Mouse (Mus musculus): ENCODE results near the gene Vars. TPM values are rescaled to one million over a fixed set of nuclear protein-coding genes. Genes with fewer than 3 reads are reported as not detected.

The Vars gene
- total RNA-seq, 2 experiments from 2014 or later, result 24.5 to 26.0 TPM

GRCm38 (mm10) chr17:35045807-35046680 is 45.3 kb downstream of the Vars start:
- intact Hi-C loops (cut with DNase I), result loop anchor here (2.0 kb wide), 1 partner anchor 23 kb away; no protein-coding TSS in a partner anchor
- DNase-seq, result no peak

GRCm38 (mm10) chr17:35046681-35047455 is 46.1 kb downstream of the Vars start, which contains the start of gene Msh5:
TSS of gene Msh5 (minus strand) at chr17:35046745.
- intact Hi-C loops (cut with DNase I), result no loop called here
- peak; percentile 97 for DNase-seq

- DNase-seq, result no peak
- intact Hi-C loops (cut with DNase I), result no loop called here
Observed at GRCm38 (mm10) chr17:35047688-35048087, 46.9 kb downstream of the Vars start.

- peak in 1 of 2 experiments; percentile 45 for DNase-seq
- intact Hi-C loops (cut with DNase I), result no loop called here
Observed at GRCm38 (mm10) chr17:35048149-35048931, 47.6 kb downstream of the Vars start.

- intact Hi-C loops (cut with DNase I), result no loop called here
Observed at GRCm38 (mm10) chr17:35048932-35049440, 48.2 kb downstream of the Vars start.

GRCm38 (mm10) chr17:35049561-35050016 is 48.8 kb downstream of the Vars start, which contains the start of gene Clic1:
TSS of gene Clic1 (plus strand) at chr17:35049966.
- DNase-seq, result peak; percentile 61 to 67
- intact Hi-C loops (cut with DNase I), result no loop called here

More at GRCm38 (mm10) chr17:35048932-35049440, 48.2 kb downstream of the Vars start:
- DNase-seq, result no peak

- intact Hi-C loops (cut with DNase I), result no loop called here
- DNase-seq, result peak; percentile 82 to 83
Observed at GRCm38 (mm10) chr17:35050126-35050750, 49.5 kb downstream of the Vars start.

GRCm38 (mm10) chr17:35051156-35052086 is 50.6 kb downstream of the Vars start:
- intact Hi-C loops (cut with DNase I), result no loop called here
- DNase-seq, result peak; percentile 80 to 84

GRCm38 (mm10) chr17:35052271-35052798 is 51.5 kb downstream of the Vars start:
- intact Hi-C loops (cut with DNase I), result no loop called here
- no peak for DNase-seq

GRCm38 (mm10) chr17:35055691-35056495 is 55.1 kb downstream of the Vars start:
- intact Hi-C loops (cut with DNase I), result no loop called here
- peak in 1 of 2 experiments; percentile 22 for DNase-seq

GRCm38 (mm10) chr17:35057090-35057489 is 56.3 kb downstream of the Vars start:
- DNase-seq, result no peak
- intact Hi-C loops (cut with DNase I), result no loop called here

- intact Hi-C loops (cut with DNase I), result no loop called here
- no peak for DNase-seq
Observed at GRCm38 (mm10) chr17:35058316-35058715, 57.5 kb downstream of the Vars start.

GRCm38 (mm10) chr17:35058911-35059892 is 58.4 kb downstream of the Vars start, which contains the start of gene Ddah2:
TSS of gene Ddah2 (plus strand) at chr17:35059035.
- DNase-seq, result peak; percentile 93 to 96
- intact Hi-C loops (cut with DNase I), result loop anchor here (1.0 kb wide), 1 partner anchor 37 kb away; no protein-coding TSS in a partner anchor

GRCm38 (mm10) chr17:35060071-35060470 is 59.3 kb downstream of the Vars start:
- DNase-seq, result no peak
- intact Hi-C loops (cut with DNase I), result no loop called here

- DNase-seq, result peak in 1 of 2 experiments; percentile 27
- intact Hi-C loops (cut with DNase I), result no loop called here
Observed at GRCm38 (mm10) chr17:35060737-35061297, 60.0 kb downstream of the Vars start.

GRCm38 (mm10) chr17:35061299-35061698 is 60.5 kb downstream of the Vars start:
- DNase-seq, result no peak
- intact Hi-C loops (cut with DNase I), result no loop called here

All from heart, postnatal 14 days (tissue).